Mouse (Mus musculus): Measurements from ENCODE around the gene Pigk.
"Not testable (repeated sequence)": the region's sequence is repeated elsewhere in the genome, so short reads cannot be mapped to it uniquely, and the experiment has no call there.

Pigk gene

GRCm38 (mm10) chr3:152767485-152767884, 53.6 kb downstream of the Pigk start:
- no peak for DNase-seq (ENCODE audit: low spot score)

GRCm38 (mm10) chr3:152770056-152770455, 56.2 kb downstream of the Pigk start:
- no peak for DNase-seq (ENCODE audit: low spot score)

GRCm38 (mm10) chr3:152776363-152776762, 62.5 kb downstream of the Pigk start:
- DNase-seq (ENCODE audit: low spot score): no peak

GRCm38 (mm10) chr3:152776872-152777540, 63.1 kb downstream of the Pigk start:
- DNase-seq (ENCODE audit: low spot score): no peak

GRCm38 (mm10) chr3:152779819-152780218, 65.9 kb downstream of the Pigk start:
- no peak for DNase-seq (ENCODE audit: low spot score)

GRCm38 (mm10) chr3:152783792-152784191, 69.9 kb downstream of the Pigk start:
- peak; percentile 47 for DNase-seq (ENCODE audit: low spot score)

GRCm38 (mm10) chr3:152784353-152784752, 70.5 kb downstream of the Pigk start:
- DNase-seq (ENCODE audit: low spot score): not testable (repeated sequence)

- not testable (repeated sequence) for DNase-seq (ENCODE audit: low spot score)
These were observed 74.5 kb downstream of the Pigk start for GRCm38 (mm10) chr3:152788301-152788953.

- no peak for DNase-seq (ENCODE audit: low spot score)
These were observed 78.7 kb downstream of the Pigk start for GRCm38 (mm10) chr3:152792601-152793000.

- DNase-seq (ENCODE audit: low spot score): no peak
These were observed 79.1 kb downstream of the Pigk start for GRCm38 (mm10) chr3:152793006-152793405.

- no peak for DNase-seq (ENCODE audit: low spot score)
These were observed 82.3 kb downstream of the Pigk start for GRCm38 (mm10) chr3:152796216-152796615.

GRCm38 (mm10) chr3:152797354-152797753, 83.5 kb downstream of the Pigk start:
- no peak for DNase-seq (ENCODE audit: low spot score)

GRCm38 (mm10) chr3:152799738-152800431, 86.0 kb downstream of the Pigk start:
- no peak for DNase-seq (ENCODE audit: low spot score)

- no peak for DNase-seq (ENCODE audit: low spot score)
These were observed 100.0 kb downstream of the Pigk start for GRCm38 (mm10) chr3:152813905-152814304.

- DNase-seq (ENCODE audit: low spot score): no peak
These were observed 101.2 kb downstream of the Pigk start for GRCm38 (mm10) chr3:152815110-152815509.

- no peak for DNase-seq (ENCODE audit: low spot score)
These were observed 106.5 kb downstream of the Pigk start for GRCm38 (mm10) chr3:152820406-152820805.

GRCm38 (mm10) chr3:152821202-152821601, 107.3 kb downstream of the Pigk start:
- peak; percentile 73 for DNase-seq (ENCODE audit: low spot score)

GRCm38 (mm10) chr3:152831377-152831776, 117.5 kb downstream of the Pigk start:
- DNase-seq (ENCODE audit: low spot score): no peak

GRCm38 (mm10) chr3:152831974-152832373, 118.1 kb downstream of the Pigk start:
- no peak for DNase-seq (ENCODE audit: low spot score)

- DNase-seq (ENCODE audit: low spot score): no peak
These were observed 118.5 kb downstream of the Pigk start for GRCm38 (mm10) chr3:152832436-152832835.

GRCm38 (mm10) chr3:152837407-152837806, 123.5 kb downstream of the Pigk start:
- DNase-seq (ENCODE audit: low spot score): no peak

- DNase-seq (ENCODE audit: low spot score): no peak
These were observed 124.0 kb downstream of the Pigk start for GRCm38 (mm10) chr3:152837938-152838337.

GRCm38 (mm10) chr3:152841264-152841663, 127.4 kb downstream of the Pigk start:
- no peak for DNase-seq (ENCODE audit: low spot score)

Data from ovary, postnatal 36 days (tissue).